Mouse (Mus musculus) E14TG2a.4 (cell line): ENCODE measurements around the gene Snx21.

Experiments
- CTCF ChIP-seq: conservative IDR thresholded peaks from 2 replicates; pipeline ENCODE4 v1.5.1; 2014; ENCODE audit warnings: low read length
- NANOG ChIP-seq: IDR thresholded peaks from 2 replicates; pipeline ENCODE4 v1.6.1; 2014; ENCODE audit warnings: borderline replicate concordance, low read length, mixed read lengths

GRCm38 (mm10) chr2:164791841-164792261, 6.2 kb downstream of the Snx21 start:
- TF ChIP-seq CTCF (no peak), NANOG (no peak)
